Mouse (Mus musculus): Measurements from ENCODE around the gene Tmeff1.

The Tmeff1 gene

GRCm38 (mm10) chr4:48576361-48576760, 8.6 kb upstream of the Tmeff1 start:
- no peak for DNase-seq (ENCODE audit: low spot score)

DNA sequence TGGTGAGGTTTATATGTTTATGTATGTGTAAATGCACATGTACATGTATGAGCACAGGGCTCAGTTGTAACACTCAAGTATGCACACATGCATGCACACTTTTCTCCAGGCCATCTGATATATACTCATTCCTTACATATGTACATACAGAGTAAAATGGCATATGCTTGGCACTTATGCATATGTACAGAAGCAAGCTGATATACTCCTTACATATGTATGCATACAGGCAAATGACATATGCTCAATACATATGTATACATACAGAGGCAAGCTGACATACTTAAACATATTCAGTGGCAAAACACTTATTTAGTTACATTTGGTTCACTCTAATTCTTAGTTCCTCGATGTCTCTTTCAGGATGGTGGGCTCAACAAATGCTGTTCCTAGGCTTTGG, 7.1 kb upstream of the Tmeff1 start:
- no peak for DNase-seq (ENCODE audit: low spot score)

GRCm38 (mm10) chr4:48578399-48578798, 6.6 kb upstream of the Tmeff1 start:
- no peak for DNase-seq (ENCODE audit: low spot score)

DNA sequence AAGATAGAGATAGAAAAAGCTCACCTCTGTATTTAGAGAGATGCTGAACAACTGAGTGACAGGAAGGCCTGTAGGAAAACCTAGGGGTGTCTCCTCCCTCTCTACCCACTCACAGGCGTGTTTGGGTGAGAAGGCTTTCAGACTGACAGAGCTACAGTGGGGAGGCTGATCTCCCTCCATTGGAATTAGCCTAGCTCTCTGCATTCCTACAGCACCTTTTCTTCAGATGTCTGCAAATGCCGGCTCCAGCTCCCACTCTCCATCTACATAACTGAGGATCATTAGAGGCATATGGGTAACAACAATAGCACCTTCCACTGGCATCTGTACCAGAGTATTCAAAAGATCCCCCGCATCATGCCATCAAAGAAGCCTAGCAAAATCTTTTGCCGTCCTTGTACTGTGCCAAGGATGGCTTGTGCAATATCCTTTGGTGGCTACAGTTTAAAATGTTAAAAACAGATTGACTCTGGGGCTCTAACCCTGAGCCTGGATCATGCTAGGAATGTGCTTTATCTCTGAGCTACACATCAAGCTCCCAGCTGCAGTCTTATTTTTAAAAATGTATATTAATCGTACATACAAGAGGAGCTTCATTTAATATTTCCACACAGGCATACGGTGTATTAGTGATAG, 5.4 kb upstream of the Tmeff1 start:
- DNase-seq (ENCODE audit: low spot score) = no peak

- DNase-seq (ENCODE audit: low spot score) = no peak
These were observed 3.8 kb upstream of the Tmeff1 start for GRCm38 (mm10) chr4:48581201-48581600.

DNA sequence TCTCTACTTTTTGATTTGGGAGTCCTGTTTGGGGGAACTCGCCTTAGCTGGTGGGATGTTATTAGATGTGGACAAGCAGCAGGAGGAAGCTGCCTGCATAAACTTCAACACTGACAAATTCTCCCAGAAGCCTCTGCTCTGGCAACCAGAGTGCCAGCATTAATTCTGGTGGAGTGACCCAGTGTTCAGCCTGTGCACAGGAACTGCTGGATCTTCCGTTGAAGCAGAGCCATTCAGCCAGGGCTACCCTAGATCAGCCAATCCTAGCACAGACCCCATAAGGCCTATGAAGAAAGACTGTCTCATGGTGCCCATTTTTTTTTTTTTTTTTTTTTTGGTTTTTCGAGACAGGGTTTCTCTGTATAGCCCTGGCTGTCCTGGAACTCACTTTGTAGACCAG, 3.0 kb upstream of the Tmeff1 start:
- DNase-seq (ENCODE audit: low spot score) = no peak

- DNase-seq (ENCODE audit: low spot score) = no peak
These were observed 2.0 kb upstream of the Tmeff1 start for GRCm38 (mm10) chr4:48582941-48583340.

DNA sequence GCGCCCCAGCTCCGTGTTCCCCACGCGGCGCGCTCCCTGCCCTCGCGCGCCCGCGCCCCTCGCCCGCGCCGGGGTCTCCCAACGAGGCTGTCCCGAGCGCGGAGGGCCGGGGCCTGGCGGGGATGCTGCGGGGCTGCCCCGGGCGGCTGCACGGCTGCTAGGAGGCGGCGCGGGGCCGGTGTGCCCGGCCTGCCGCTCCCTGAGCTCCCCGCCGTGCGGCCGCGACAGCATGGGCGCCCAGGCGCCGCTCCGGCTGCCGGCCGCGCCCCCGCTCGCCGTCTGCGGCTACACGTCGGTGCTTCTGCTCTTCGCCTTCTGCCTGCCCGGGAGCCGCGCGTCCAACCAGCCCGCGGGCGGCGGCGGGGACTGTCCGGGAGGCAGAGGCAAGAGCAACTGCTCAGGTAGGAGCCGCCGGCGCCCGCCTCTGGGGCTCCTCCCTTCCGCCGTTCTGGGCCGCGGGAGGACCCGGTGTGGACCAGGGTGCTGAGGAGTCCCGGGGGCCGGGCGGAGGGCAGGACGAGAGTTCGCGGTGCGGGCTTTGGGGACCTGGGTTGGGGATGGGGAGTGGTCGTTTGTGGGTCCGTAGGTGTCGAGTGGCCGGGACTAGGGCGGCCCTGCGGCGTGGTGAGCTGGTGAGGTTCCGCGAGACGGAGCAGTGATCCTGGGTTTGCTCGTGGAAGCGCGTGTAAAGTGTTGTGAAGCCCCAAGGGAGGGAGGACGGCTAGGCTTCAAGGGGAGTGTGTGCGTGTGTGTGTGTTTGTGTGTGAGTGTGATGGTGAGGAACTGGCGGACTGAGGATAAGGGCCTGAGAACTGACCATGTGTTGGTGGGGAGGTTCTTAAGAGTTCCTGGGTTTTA, 496 bp downstream of the Tmeff1 start:
- no peak for DNase-seq (ENCODE audit: low spot score)

GRCm38 (mm10) chr4:48586099-48586821, 1.3 kb downstream of the Tmeff1 start:
- DNase-seq (ENCODE audit: low spot score) = no peak

DNA sequence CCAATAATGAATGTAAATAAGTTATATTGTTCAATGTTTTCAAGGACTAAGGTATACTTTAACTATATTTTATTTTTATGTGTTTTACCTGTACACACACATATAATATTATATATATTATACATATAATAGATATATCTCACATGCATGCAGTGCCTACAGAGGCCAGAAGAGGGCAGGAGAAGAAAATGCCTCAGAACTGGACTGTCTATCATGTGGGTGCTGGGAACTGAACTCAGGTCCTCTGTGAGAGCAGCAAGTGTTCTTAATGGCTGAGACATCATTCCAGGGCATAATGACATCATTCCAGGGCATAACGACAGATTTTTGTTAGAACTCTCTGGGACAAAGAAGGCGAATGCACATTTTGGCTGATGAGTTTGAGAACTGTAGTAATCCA, 2.6 kb downstream of the Tmeff1 start:
- DNase-seq (ENCODE audit: low spot score) = no peak

GRCm38 (mm10) chr4:48588576-48588975, 3.6 kb downstream of the Tmeff1 start:
- DNase-seq (ENCODE audit: low spot score) = no peak

DNA sequence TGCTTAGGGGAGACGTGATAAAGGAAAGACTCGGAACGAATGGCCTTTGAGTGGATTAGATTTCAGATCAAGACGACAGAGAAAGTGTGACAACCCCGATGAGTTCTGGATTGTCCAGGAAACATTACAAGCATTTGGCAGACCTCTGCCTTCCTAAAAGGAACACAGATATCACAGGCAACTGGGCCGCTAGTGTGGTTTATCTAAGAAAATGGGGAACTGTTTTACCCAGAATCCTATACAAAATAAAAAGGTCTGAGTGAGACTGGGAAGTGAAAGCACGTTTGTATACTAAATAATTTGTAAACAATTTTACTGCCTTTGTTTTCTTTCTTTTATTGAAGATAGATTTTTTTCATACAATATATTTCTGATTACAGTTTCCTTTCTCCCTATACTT, 5.9 kb downstream of the Tmeff1 start:
- DNase-seq (ENCODE audit: low spot score) = no peak

DNA sequence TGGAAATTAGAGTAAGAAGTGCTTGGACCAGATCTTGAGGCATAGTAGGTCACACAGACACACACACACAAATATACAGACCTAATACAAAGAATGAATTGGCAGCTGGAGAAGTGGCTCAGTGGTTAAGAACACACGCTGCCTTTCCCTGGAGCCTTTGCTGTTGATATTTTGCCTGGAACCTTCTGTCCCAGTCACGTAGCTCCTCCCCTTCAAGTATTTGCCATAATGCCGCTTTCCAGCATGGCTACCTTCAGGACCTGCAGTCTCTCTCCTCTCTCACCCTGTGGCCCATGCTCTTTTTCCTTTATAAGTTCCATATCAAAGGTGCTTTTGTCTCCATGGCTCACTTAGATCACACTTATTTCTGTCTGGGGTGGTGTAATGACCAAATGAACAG, 6.4 kb downstream of the Tmeff1 start:
- DNase-seq (ENCODE audit: low spot score) = no peak

- no peak for DNase-seq (ENCODE audit: low spot score)
These were observed 7.4 kb downstream of the Tmeff1 start for GRCm38 (mm10) chr4:48592328-48592727.

GRCm38 (mm10) chr4:48592844-48593243, 7.9 kb downstream of the Tmeff1 start:
- no peak for DNase-seq (ENCODE audit: low spot score)

DNA sequence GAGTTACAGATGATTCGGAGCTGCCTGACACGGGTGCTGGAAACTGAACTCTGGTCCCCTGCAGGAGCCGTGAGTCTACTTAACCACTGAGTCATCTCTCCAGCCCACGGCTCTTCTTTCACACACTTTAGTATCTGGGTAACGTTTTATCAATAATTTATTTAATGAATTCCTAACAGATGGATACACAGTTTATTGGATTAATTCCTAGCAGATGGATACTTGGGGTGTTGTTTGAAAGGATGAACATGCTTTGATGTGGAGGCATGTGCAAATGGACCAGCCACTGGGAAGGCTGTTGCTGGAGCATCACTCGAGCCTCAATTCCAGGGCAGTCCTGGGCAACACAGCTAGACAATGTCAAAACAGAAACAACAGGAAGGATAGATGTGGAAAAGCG, 11.1 kb downstream of the Tmeff1 start:
- DNase-seq (ENCODE audit: low spot score) = no peak

- DNase-seq (ENCODE audit: low spot score) = no peak
These were observed 20.7 kb downstream of the Tmeff1 start for GRCm38 (mm10) chr4:48605650-48606049.

GRCm38 (mm10) chr4:48609485-48609884, 24.5 kb downstream of the Tmeff1 start:
- no peak for DNase-seq (ENCODE audit: low spot score)

- DNase-seq (ENCODE audit: low spot score) = no peak
These were observed 25.3 kb downstream of the Tmeff1 start for GRCm38 (mm10) chr4:48610251-48610650.

DNA sequence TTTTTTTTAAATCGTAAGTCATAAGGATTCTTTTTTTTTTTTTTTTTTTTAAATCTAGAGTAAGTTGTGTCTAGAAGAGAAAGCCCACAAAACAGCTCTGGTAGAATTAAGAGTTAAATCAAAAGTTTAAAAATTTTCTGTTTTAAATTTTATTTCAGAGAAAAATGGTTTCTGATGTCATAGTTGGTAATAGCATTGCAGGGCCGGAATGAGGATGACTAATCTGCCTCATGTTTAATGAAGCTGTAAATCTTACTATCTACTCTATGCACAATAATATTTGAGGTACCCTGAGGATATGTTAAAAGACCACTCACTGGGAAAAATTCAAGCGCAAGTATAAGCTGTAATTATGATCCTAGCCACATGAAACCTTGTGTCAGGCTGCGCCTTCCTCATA, 30.5 kb downstream of the Tmeff1 start:
- DNase-seq (ENCODE audit: low spot score) = no peak

DNA sequence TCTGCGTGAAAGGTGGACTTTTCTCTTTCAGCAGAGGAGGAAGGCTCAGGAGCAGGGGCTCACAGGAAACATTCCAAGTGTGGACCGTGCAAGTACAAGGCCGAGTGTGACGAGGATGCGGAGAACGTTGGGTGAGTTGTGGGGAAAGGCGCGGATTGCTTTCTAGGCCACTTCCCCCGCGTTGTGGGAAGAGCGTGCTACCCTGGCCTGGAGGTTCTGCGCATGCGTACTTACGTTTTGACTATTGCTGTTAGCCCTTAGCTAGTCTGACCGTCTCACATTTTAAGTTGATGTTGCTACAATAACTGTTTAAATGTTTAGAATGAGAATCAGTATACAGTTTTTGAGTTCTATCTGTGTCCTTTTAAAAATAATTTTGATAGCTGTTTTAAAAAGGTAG, 32.2 kb downstream of the Tmeff1 start:
- DNase-seq (ENCODE audit: low spot score) = no peak

DNA sequence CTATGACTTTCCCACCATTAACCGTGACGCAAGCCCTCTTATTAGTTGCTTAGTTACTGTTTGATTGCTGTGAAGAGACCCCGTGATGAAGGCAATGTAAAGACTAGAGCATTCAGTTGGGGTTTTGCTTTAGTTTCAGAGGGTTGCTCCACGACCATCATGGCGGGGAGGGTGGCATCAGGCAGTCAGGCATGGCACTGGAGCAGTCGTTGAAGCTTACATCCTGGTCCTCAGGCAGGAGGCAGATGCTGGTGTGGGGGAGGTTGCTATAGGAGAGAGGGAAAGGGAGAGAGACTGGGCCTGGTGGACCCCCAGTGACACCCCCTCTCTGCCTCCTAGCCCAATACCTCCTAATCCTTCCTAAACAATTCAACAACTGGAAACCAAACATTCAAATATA, 35.1 kb downstream of the Tmeff1 start:
- no peak for DNase-seq (ENCODE audit: low spot score)

- DNase-seq (ENCODE audit: low spot score) = no peak
These were observed 37.3 kb downstream of the Tmeff1 start for GRCm38 (mm10) chr4:48622246-48622645.

All from spleen, adult 12 weeks (tissue).